Mouse (Mus musculus) ES-Bruce4 (cell line): Measurements from ENCODE around the gene Sptlc3. TPM values are rescaled to one million over a fixed set of nuclear protein-coding genes. Genes with fewer than 3 reads are reported as not detected.

Experiments used
- H3K27ac ChIP-seq: 2 replicates; pipeline ENCODE4 v1.5.1; 2012; ENCODE audit warnings: low read length, inconsistent platforms; ENCODE audit not compliant: insufficient read depth
- H3K27me3 ChIP-seq: 2 replicates; pipeline ENCODE4 v1.6.1; 2012; ENCODE audit warnings: mild to moderate bottlenecking, low read length, inconsistent platforms; ENCODE audit not compliant: control insufficient read depth, poor library complexity, insufficient read depth, severe bottlenecking
- H3K36me3 ChIP-seq: 2 replicates; pipeline ENCODE4 v1.6.1; 2012; ENCODE audit warnings: inconsistent platforms, mild to moderate bottlenecking, low read length, moderate library complexity; ENCODE audit not compliant: control insufficient read depth, poor library complexity, insufficient read depth, severe bottlenecking
- H3K4me1 ChIP-seq: one replicate; pipeline ENCODE4 v1.8.1; 2011; ENCODE audit warnings: low read length; ENCODE audit not compliant: control insufficient read depth, insufficient read depth
- H3K4me3 ChIP-seq: 2 replicates; pipeline ENCODE4 v1.5.1; 2011; ENCODE audit warnings: low read depth, mild to moderate bottlenecking, low read length
- H3K9ac ChIP-seq: 2 replicates; pipeline ENCODE4 v1.6.1; 2012; ENCODE audit warnings: low read depth, mild to moderate bottlenecking, inconsistent platforms; ENCODE audit not compliant: poor library complexity, severe bottlenecking
- H3K9me3 ChIP-seq: replicated peaks from 2 replicates; pipeline ENCODE4 v1.6.1; 2012; ENCODE audit warnings: mild to moderate bottlenecking, low read length, inconsistent platforms; ENCODE audit not compliant: control insufficient read depth, poor library complexity, insufficient read depth, severe bottlenecking
- CTCF ChIP-seq: IDR thresholded peaks from one replicate; pipeline ENCODE4 v1.8.1; 2011; ENCODE audit warnings: low read depth, low read length
- EP300 ChIP-seq: IDR thresholded peaks from 2 replicates; pipeline ENCODE4 v1.6.1; 2011; ENCODE audit warnings: low read depth, low read length; ENCODE audit not compliant: insufficient read depth
- POLR2A ChIP-seq: IDR thresholded peaks from one replicate; pipeline ENCODE4 v1.8.1; 2011; ENCODE audit warnings: low read length; ENCODE audit not compliant: insufficient read depth
- polyA plus RNA-seq: library from polyadenylated mRNA; stranded (reverse); fragments of >200 nt; gene quantifications from 2 replicates; pipeline ENCODE4 v1.2.4, GENCODE M21; 2011; ENCODE audit warnings: low read depth; ENCODE audit not compliant: missing spikeins, insufficient read depth, insufficient read length

Sptlc3 gene
- polyA plus RNA-seq, 1 experiment: not detected

GRCm38 (mm10) chr2:139601543-139602194 lies 108.0 kb downstream of the Sptlc3 start:
- no peak overlapping the region for H3K9ac ChIP-seq
- no peaks in the 10 kb centered on the region; the same call in 1 of the 2 replicates for H3K27me3 ChIP-seq
- peaks cover 1% of the 10 kb centered on the region for H3K4me1 ChIP-seq
- no peaks in the 10 kb centered on the region for H3K36me3 ChIP-seq
- H3K9me3 ChIP-seq: no peaks in the 10 kb centered on the region
- H3K4me3 ChIP-seq: no peak overlapping the region
- TF ChIP-seq EP300: no peak
- no peak overlapping the region for H3K27ac ChIP-seq

GRCm38 (mm10) chr2:139608167-139608566 lies 114.5 kb downstream of the Sptlc3 start:
- no peaks in the 10 kb centered on the region; the same call in 1 of the 2 replicates for H3K27me3 ChIP-seq
- H3K36me3 ChIP-seq: no peaks in the 10 kb centered on the region
- TF ChIP-seq EP300 (no peak), POLR2A (no peak), CTCF (no peak)
- H3K9me3 ChIP-seq: no peaks in the 10 kb centered on the region
- H3K27ac ChIP-seq: no peak overlapping the region
- no peak overlapping the region for H3K9ac ChIP-seq
- no peaks in the 10 kb centered on the region for H3K4me1 ChIP-seq
- no peak overlapping the region for H3K4me3 ChIP-seq

GRCm38 (mm10) chr2:139608810-139609209 lies 115.1 kb downstream of the Sptlc3 start:
- TF ChIP-seq EP300 (no peak), CTCF (no peak), POLR2A (no peak)
- Histone ChIP-seq H3K36me3 (no peaks in the 10 kb centered on the region), H3K9ac (no peak overlapping the region), H3K4me3 (no peak overlapping the region), H3K9me3 (no peaks in the 10 kb centered on the region), H3K27me3 (no peaks in the 10 kb centered on the region; the same call in 1 of the 2 replicates), H3K4me1 (no peaks in the 10 kb centered on the region), H3K27ac (no peak overlapping the region)

GRCm38 (mm10) chr2:139609231-139609630 lies 115.5 kb downstream of the Sptlc3 start:
- H3K4me1 ChIP-seq: no peaks in the 10 kb centered on the region
- H3K9me3 ChIP-seq: no peaks in the 10 kb centered on the region
- no peak overlapping the region for H3K27ac ChIP-seq
- no peak overlapping the region for H3K4me3 ChIP-seq
- no peaks in the 10 kb centered on the region; the same call in 1 of the 2 replicates for H3K27me3 ChIP-seq
- H3K9ac ChIP-seq: no peak overlapping the region
- TF ChIP-seq POLR2A: no peak
- no peak for TF ChIP-seq CTCF
- no peak for TF ChIP-seq EP300
- H3K36me3 ChIP-seq: no peaks in the 10 kb centered on the region

- no peak overlapping the region for H3K9ac ChIP-seq
- no peaks in the 10 kb centered on the region for H3K4me1 ChIP-seq
- no peaks in the 10 kb centered on the region for H3K36me3 ChIP-seq
- no peaks in the 10 kb centered on the region; the same call in 1 of the 2 replicates for H3K27me3 ChIP-seq
- no peaks in the 10 kb centered on the region for H3K9me3 ChIP-seq
- H3K4me3 ChIP-seq: no peak overlapping the region
- TF ChIP-seq POLR2A (no peak), CTCF (no peak), EP300 (no peak)
- no peak overlapping the region for H3K27ac ChIP-seq
Observed at GRCm38 (mm10) chr2:139609662-139610291, 116.1 kb downstream of the Sptlc3 start.

- TF ChIP-seq POLR2A (no peak), CTCF (no peak), EP300 (no peak)
- H3K27me3 ChIP-seq: no peaks in the 10 kb centered on the region
- no peak overlapping the region for H3K27ac ChIP-seq
- no peaks in the 10 kb centered on the region for H3K4me1 ChIP-seq
- H3K36me3 ChIP-seq: no peaks in the 10 kb centered on the region
- no peak overlapping the region for H3K9ac ChIP-seq
- H3K4me3 ChIP-seq: no peak overlapping the region
- no peaks in the 10 kb centered on the region for H3K9me3 ChIP-seq
Observed at GRCm38 (mm10) chr2:139612410-139613107, 118.8 kb downstream of the Sptlc3 start.
